Mouse (Mus musculus): ENCODE measurements around the gene Gzmm.

Gzmm gene

GRCm38 (mm10) chr10:79688720-79689119 lies at the start of gene Gzmm:
Gene Gzmm (plus strand): TSS chr10:79689020.
- no peak for DNase-seq

- no peak for DNase-seq
Observed at GRCm38 (mm10) chr10:79645711-79646110, 43.1 kb upstream of the Gzmm start, which contains the start of gene Odf3l2. Gene Odf3l2 (minus strand): TSS chr10:79645738.

- peak; percentile 83 for DNase-seq
Observed at GRCm38 (mm10) chr10:79649070-79649751, 39.6 kb upstream of the Gzmm start.

- DNase-seq, result no peak
Observed at GRCm38 (mm10) chr10:79652789-79653188, 36.0 kb upstream of the Gzmm start.

GRCm38 (mm10) chr10:79654946-79655395 lies 33.8 kb upstream of the Gzmm start:
- no peak for DNase-seq

GRCm38 (mm10) chr10:79658829-79659228 lies 30.0 kb upstream of the Gzmm start:
- no peak for DNase-seq

GRCm38 (mm10) chr10:79660298-79660697 lies 28.5 kb upstream of the Gzmm start:
- DNase-seq, result no peak

GRCm38 (mm10) chr10:79661861-79662260 lies 27.0 kb upstream of the Gzmm start:
- no peak for DNase-seq

GRCm38 (mm10) chr10:79664131-79664665 lies 24.6 kb upstream of the Gzmm start, which contains the start of gene Madcam1:
Gene Madcam1 (plus strand): TSS chr10:79664559.
- DNase-seq, result peak; percentile 68

GRCm38 (mm10) chr10:79665051-79665450 lies 23.8 kb upstream of the Gzmm start:
- no peak for DNase-seq

GRCm38 (mm10) chr10:79666493-79666892 lies 22.3 kb upstream of the Gzmm start:
- DNase-seq, result no peak

- no peak for DNase-seq
Observed at GRCm38 (mm10) chr10:79668076-79668475, 20.7 kb upstream of the Gzmm start.

GRCm38 (mm10) chr10:79668771-79669575 lies 19.8 kb upstream of the Gzmm start, which contains the start of gene Tpgs1:
Gene Tpgs1 (plus strand): TSS chr10:79669369.
- peak; percentile 85 for DNase-seq

GRCm38 (mm10) chr10:79669576-79670057 lies 19.2 kb upstream of the Gzmm start:
- DNase-seq, result peak; percentile 81

GRCm38 (mm10) chr10:79670071-79670888 lies 18.5 kb upstream of the Gzmm start:
- DNase-seq, result no peak

- DNase-seq, result no peak
Observed at GRCm38 (mm10) chr10:79671396-79672087, 17.3 kb upstream of the Gzmm start.

GRCm38 (mm10) chr10:79672088-79672455 lies 16.7 kb upstream of the Gzmm start:
- DNase-seq, result no peak

GRCm38 (mm10) chr10:79673054-79673453 lies 15.8 kb upstream of the Gzmm start:
- DNase-seq, result no peak

GRCm38 (mm10) chr10:79675346-79676035 lies 13.3 kb upstream of the Gzmm start:
- no peak for DNase-seq

- DNase-seq, result no peak
Observed at GRCm38 (mm10) chr10:79680606-79681495, 8.0 kb upstream of the Gzmm start.

All from right cerebral cortex, postnatal 14 days (tissue).